Mouse (Mus musculus) cerebellum, adult (tissue): ENCODE data around the gene Acta2.
"Not testable (repeated sequence)": the region's sequence is repeated elsewhere in the genome, so short reads cannot be mapped to it uniquely, and the experiment has no call there.

Source experiments
- ATAC-seq: cut with Nextera tagmentation; 2 replicates; pipeline ENCODE4 v1.9.2; 2017; ENCODE audit warnings: mild to moderate bottlenecking, moderate library complexity, mixed read lengths; ENCODE audit not compliant: insufficient number of reproducible peaks, low FRiP score, low TSS enrichment

Acta2 gene

GRCm38 (mm10) chr19:34232326-34232725, 23.1 kb downstream of the Acta2 start:
- ATAC-seq: no peak

GRCm38 (mm10) chr19:34231596-34231995, 23.8 kb downstream of the Acta2 start:
- no peak for ATAC-seq

- no peak for ATAC-seq
Observed at GRCm38 (mm10) chr19:34222805-34223204, 32.6 kb downstream of the Acta2 start.

- ATAC-seq: 0 out of 2 replicates have a peak, but pooled peaks have one; percentile 10
Observed at GRCm38 (mm10) chr19:34220732-34221380, 34.5 kb downstream of the Acta2 start.

GRCm38 (mm10) chr19:34219260-34219968, 36.0 kb downstream of the Acta2 start:
- no peak for ATAC-seq

GRCm38 (mm10) chr19:34217761-34218160, 37.6 kb downstream of the Acta2 start:
- ATAC-seq: no peak

- no peak for ATAC-seq
Observed at GRCm38 (mm10) chr19:34216956-34217355, 38.4 kb downstream of the Acta2 start.

GRCm38 (mm10) chr19:34214136-34214535, 41.3 kb downstream of the Acta2 start:
- no peak for ATAC-seq

GRCm38 (mm10) chr19:34213251-34213645, 42.1 kb downstream of the Acta2 start:
- no peak for ATAC-seq

GRCm38 (mm10) chr19:34212489-34213250, 42.7 kb downstream of the Acta2 start:
- ATAC-seq: no peak

- no peak for ATAC-seq
Observed at GRCm38 (mm10) chr19:34210841-34211240, 44.5 kb downstream of the Acta2 start.

- ATAC-seq: no peak
Observed at GRCm38 (mm10) chr19:34209930-34210581, 45.3 kb downstream of the Acta2 start.

- no peak for ATAC-seq
Observed at GRCm38 (mm10) chr19:34209031-34209430, 46.4 kb downstream of the Acta2 start.

- ATAC-seq: no peak
Observed at GRCm38 (mm10) chr19:34206760-34207440, 48.5 kb downstream of the Acta2 start.

- ATAC-seq: not testable (repeated sequence)
Observed at GRCm38 (mm10) chr19:34206128-34206527, 49.3 kb downstream of the Acta2 start.

- ATAC-seq: no peak
Observed at GRCm38 (mm10) chr19:34202668-34203067, 52.7 kb downstream of the Acta2 start.

GRCm38 (mm10) chr19:34199488-34199887, 55.9 kb downstream of the Acta2 start:
- no peak for ATAC-seq

- no peak for ATAC-seq
Observed at GRCm38 (mm10) chr19:34198901-34199300, 56.5 kb downstream of the Acta2 start.

- ATAC-seq: no peak
Observed at GRCm38 (mm10) chr19:34198066-34198465, 57.3 kb downstream of the Acta2 start.

GRCm38 (mm10) chr19:34195031-34195430, 60.4 kb downstream of the Acta2 start:
- ATAC-seq: no peak
